Mouse (Mus musculus): ENCODE measurements around the gene St6galnac5. TPM values are rescaled to one million over a fixed set of nuclear protein-coding genes. Genes with fewer than 3 reads are reported as not detected.

The St6galnac5 gene
- total and polyA plus RNA-seq, 3 experiments, result 0.33 TPM; not detected in 2

DNA sequence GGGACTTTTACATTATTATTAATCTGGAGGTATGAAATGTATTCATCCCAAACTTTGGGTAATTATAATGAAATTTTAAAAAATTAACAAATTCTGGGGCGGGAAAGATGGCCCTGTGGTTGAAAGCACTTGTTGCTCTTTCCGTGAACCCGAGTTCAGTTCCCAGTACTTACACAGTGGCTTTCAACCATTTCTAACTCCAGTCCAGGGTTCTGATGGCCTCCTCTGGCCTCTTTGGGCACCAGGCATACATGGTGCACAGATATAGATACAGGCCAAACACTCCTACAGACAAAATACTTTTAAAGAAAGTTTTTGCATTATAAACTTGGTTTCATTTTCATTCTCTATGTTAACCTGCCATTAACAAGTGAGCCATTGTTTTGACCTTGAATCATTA is 68.4 kb downstream of the St6galnac5 start:
- ATAC-seq (ENCODE audit: extremely low read depth, insufficient number of reproducible peaks, low FRiP score, poor library complexity, severe bottlenecking), result no peak

DNA sequence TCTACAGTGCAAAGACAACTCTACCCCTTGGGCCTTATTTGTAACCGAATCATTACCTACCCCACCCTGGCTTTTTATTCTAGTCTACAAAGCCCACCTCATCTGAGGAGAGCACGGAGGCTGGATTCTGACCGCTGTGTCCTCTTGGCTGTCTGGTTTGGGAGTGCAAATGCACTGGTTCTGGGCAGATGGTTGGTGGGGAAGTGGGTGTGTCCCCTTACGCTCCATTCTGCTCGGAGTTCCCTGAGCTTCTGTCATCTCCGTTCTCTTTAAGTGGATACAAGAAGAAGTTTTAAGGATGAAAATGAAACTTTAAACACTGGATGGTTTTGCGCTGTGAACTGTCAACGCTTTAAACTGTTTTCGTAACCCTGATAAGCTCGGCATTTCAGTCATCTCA is 68.9 kb downstream of the St6galnac5 start:
- Histone ChIP-seq H3K36me3 (replicated peaks) (no peaks in the 10 kb centered on the region), H3K9me3 (replicated peaks) (no peaks in the 10 kb centered on the region), H3K27me3 (ENCODE audit: insufficient read depth, low read length) (peaks cover 2% of the 10 kb centered on the region; the same call in 1 of the 2 replicates), H3K4me1 (ENCODE audit: insufficient read depth, low read depth, low read length) (no peaks in the 10 kb centered on the region), H3K4me3 (ENCODE audit: low read depth, low read length) (no peak overlapping the region)
- DNase-seq (ENCODE audit: low spot score) (no peak), ATAC-seq (ENCODE audit: extremely low read depth, insufficient number of reproducible peaks, low FRiP score, poor library complexity, severe bottlenecking) (no peak)
- TF ChIP-seq GATA2 (IDR thresholded peaks at IDR 0.05; ENCODE audit: borderline replicate concordance, low read depth, low read length) (no peak), GATA1 (IDR thresholded peaks at IDR 0.05; ENCODE audit: borderline replicate concordance, low read length) (no peak), TAL1 (conservative IDR thresholded peaks at IDR 0.05; ENCODE audit: low read depth, low read length) (no peak), POLR2AphosphoS5 (IDR thresholded peaks at IDR 0.05; ENCODE audit: insufficient replicate concordance, low read depth, low read length) (no peak), CTCF (IDR thresholded peaks at IDR 0.05; ENCODE audit: low read depth, low read length) (no peak)

More for the DNA sequence above, 68.4 kb downstream of the St6galnac5 start:
- no peak overlapping the region for H3K4me3 ChIP-seq (ENCODE audit: low read depth, low read length)
- H3K4me1 ChIP-seq (ENCODE audit: insufficient read depth, low read depth, low read length), result no peaks in the 10 kb centered on the region
- TF ChIP-seq GATA1 (IDR thresholded peaks at IDR 0.05; ENCODE audit: borderline replicate concordance, low read length) (no peak), POLR2AphosphoS5 (IDR thresholded peaks at IDR 0.05; ENCODE audit: insufficient replicate concordance, low read depth, low read length) (no peak), CTCF (IDR thresholded peaks at IDR 0.05; ENCODE audit: low read depth, low read length) (no peak), GATA2 (IDR thresholded peaks at IDR 0.05; ENCODE audit: borderline replicate concordance, low read depth, low read length) (no peak), TAL1 (conservative IDR thresholded peaks at IDR 0.05; ENCODE audit: low read depth, low read length) (no peak)
- H3K27me3 ChIP-seq (ENCODE audit: insufficient read depth, low read length), result peaks cover 2% of the 10 kb centered on the region; the same call in 1 of the 2 replicates
- no peaks in the 10 kb centered on the region for H3K36me3 ChIP-seq (replicated peaks)
- no peak for DNase-seq (ENCODE audit: low spot score)
- H3K9me3 ChIP-seq (replicated peaks), result no peaks in the 10 kb centered on the region

DNA sequence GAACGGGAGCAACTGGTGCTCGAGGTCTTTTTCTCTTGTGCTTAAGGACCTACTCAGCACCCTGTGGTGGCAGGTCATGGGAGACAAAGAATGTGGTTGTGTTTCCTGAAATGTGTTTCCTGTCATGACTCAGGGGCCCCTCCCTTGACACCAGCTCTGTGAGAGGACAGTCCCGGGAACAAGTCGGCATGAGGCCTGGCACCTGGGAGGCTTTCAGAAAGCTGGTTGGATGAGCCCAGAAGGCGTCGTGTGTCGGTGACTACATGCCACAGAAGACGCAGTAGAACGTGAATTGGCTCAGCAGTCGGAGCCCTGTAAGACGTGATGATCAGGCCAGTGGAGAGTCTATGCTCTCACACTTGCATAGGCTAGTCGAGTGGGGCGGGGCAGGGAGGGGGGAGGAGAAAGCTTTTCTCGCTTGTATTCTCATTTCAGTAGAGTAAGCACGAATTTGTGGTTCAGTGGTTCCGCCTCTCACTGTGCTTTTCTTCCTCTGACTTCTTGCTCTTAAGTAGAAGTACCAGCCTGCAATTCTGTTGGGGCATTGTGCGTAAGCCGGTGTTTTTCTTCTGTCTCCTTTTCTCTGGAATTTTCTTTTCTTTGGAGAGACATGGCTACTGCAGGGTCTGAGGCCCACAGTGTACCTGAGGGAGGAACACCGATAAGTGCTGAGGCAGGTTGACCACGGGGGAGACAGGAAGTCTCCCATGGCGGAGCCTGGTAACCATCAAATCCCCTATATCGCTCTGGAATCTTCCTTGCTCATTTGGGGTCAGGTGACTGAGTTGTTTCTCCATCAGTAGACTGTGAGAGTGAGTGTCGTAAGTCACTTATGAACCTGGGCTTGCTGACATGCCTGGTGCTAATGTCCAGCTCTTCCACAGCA is 69.6 kb downstream of the St6galnac5 start:
- no peak for ATAC-seq (ENCODE audit: extremely low read depth, insufficient number of reproducible peaks, low FRiP score, poor library complexity, severe bottlenecking)
- H3K4me1 ChIP-seq (ENCODE audit: insufficient read depth, low read depth, low read length), result no peaks in the 10 kb centered on the region
- DNase-seq (ENCODE audit: low spot score), result no peak
- TF ChIP-seq GATA2 (IDR thresholded peaks at IDR 0.05; ENCODE audit: borderline replicate concordance, low read depth, low read length) (no peak), TAL1 (conservative IDR thresholded peaks at IDR 0.05; ENCODE audit: low read depth, low read length) (no peak), GATA1 (IDR thresholded peaks at IDR 0.05; ENCODE audit: borderline replicate concordance, low read length) (no peak), POLR2AphosphoS5 (IDR thresholded peaks at IDR 0.05; ENCODE audit: insufficient replicate concordance, low read depth, low read length) (no peak), CTCF (IDR thresholded peaks at IDR 0.05; ENCODE audit: low read depth, low read length) (no peak)
- no peaks in the 10 kb centered on the region for H3K36me3 ChIP-seq (replicated peaks)
- H3K27me3 ChIP-seq (ENCODE audit: insufficient read depth, low read length), result peaks cover 2% of the 10 kb centered on the region; the same call in 1 of the 2 replicates
- H3K4me3 ChIP-seq (ENCODE audit: low read depth, low read length), result no peak overlapping the region
- H3K9me3 ChIP-seq (replicated peaks), result no peaks in the 10 kb centered on the region

DNA sequence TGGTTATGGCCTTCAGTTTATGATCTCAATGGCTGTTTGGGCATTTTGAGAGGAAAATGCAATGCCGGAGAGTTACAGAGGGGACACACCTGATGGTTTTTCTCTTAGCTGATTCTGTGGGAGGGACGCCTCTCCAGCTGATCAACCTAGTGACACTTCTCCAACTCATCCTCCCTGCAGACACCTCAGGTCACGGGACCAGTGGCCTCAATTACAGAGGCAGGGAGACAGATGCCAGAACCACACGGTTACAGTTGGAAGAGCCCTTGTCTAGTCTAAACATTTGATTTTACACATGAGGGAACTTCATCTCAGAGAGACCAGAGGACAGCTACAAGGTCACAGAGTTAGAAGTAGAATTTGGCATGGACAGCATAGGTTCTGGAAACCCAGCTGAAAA is 70.5 kb downstream of the St6galnac5 start:
- H3K4me3 ChIP-seq (ENCODE audit: low read depth, low read length), result no peak overlapping the region
- ATAC-seq (ENCODE audit: extremely low read depth, insufficient number of reproducible peaks, low FRiP score, poor library complexity, severe bottlenecking), result no peak

DNA sequence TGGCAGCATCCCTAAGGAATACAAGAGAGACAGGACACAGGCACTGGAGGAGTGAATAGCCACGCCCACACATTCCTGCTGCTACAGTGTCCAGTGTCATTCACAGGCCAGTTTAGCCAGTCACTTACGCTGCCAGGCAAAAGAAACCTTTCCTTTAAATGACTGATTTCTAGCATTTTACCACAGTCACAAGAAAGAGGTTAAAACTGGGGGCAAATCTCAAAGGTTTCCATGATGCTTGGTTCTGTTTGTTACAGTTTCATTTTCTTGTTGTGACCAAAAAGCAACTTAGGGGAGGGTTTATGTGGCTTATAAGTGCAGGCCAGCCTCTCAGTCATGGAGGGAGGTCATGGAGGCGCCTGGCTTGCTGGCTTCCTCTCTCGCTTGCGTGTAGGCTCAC is 74.4 kb downstream of the St6galnac5 start:
- Histone ChIP-seq H3K36me3 (replicated peaks) (no peaks in the 10 kb centered on the region), H3K27me3 (ENCODE audit: insufficient read depth, low read length) (peaks cover 2% of the 10 kb centered on the region; the same call in 1 of the 2 replicates), H3K4me1 (ENCODE audit: insufficient read depth, low read depth, low read length) (no peaks in the 10 kb centered on the region), H3K9me3 (replicated peaks) (no peaks in the 10 kb centered on the region), H3K4me3 (ENCODE audit: low read depth, low read length) (no peak overlapping the region)
- DNase-seq (ENCODE audit: low spot score) (no peak), ATAC-seq (ENCODE audit: extremely low read depth, insufficient number of reproducible peaks, low FRiP score, poor library complexity, severe bottlenecking) (no peak)
- TF ChIP-seq CTCF (IDR thresholded peaks at IDR 0.05; ENCODE audit: low read depth, low read length), result no peak
- no peak for TF ChIP-seq POLR2AphosphoS5 (IDR thresholded peaks at IDR 0.05; ENCODE audit: insufficient replicate concordance, low read depth, low read length)
- no peak for TF ChIP-seq GATA2 (IDR thresholded peaks at IDR 0.05; ENCODE audit: borderline replicate concordance, low read depth, low read length)
- TF ChIP-seq TAL1 (conservative IDR thresholded peaks at IDR 0.05; ENCODE audit: low read depth, low read length), result no peak
- no peak for TF ChIP-seq GATA1 (IDR thresholded peaks at IDR 0.05; ENCODE audit: borderline replicate concordance, low read length)

More for the DNA sequence above, 70.5 kb downstream of the St6galnac5 start:
- no peaks in the 10 kb centered on the region for H3K4me1 ChIP-seq (ENCODE audit: insufficient read depth, low read depth, low read length)
- H3K36me3 ChIP-seq (replicated peaks), result no peaks in the 10 kb centered on the region
- TF ChIP-seq GATA2 (IDR thresholded peaks at IDR 0.05; ENCODE audit: borderline replicate concordance, low read depth, low read length) (no peak), TAL1 (conservative IDR thresholded peaks at IDR 0.05; ENCODE audit: low read depth, low read length) (no peak), POLR2AphosphoS5 (IDR thresholded peaks at IDR 0.05; ENCODE audit: insufficient replicate concordance, low read depth, low read length) (no peak), GATA1 (IDR thresholded peaks at IDR 0.05; ENCODE audit: borderline replicate concordance, low read length) (no peak), CTCF (IDR thresholded peaks at IDR 0.05; ENCODE audit: low read depth, low read length) (no peak)
- H3K9me3 ChIP-seq (replicated peaks), result no peaks in the 10 kb centered on the region
- no peak for DNase-seq (ENCODE audit: low spot score)
- peaks cover 2% of the 10 kb centered on the region; the same call in 1 of the 2 replicates for H3K27me3 ChIP-seq (ENCODE audit: insufficient read depth, low read length)

DNA sequence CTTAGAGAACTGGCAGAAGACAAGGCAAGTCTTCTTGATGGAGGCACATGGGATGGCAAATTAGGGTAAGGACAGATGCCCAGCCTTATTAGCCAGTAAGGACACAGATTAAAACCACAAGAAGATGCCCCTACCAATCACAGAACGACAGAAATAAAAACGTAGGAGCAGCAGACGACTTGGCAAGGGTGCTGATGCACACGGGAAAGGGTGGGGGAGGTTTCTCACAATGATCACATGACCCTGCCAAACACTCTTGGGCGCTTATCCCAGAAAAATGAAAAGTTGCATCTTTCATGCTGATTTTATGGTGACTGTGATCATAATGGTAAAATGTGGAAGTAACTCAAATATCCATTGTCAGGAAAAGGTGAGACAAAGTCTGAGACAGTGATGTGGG is 75.0 kb downstream of the St6galnac5 start:
- no peak for DNase-seq (ENCODE audit: low spot score)
- ATAC-seq (ENCODE audit: extremely low read depth, insufficient number of reproducible peaks, low FRiP score, poor library complexity, severe bottlenecking), result no peak
- Histone ChIP-seq H3K9me3 (replicated peaks) (no peaks in the 10 kb centered on the region), H3K27me3 (ENCODE audit: insufficient read depth, low read length) (peaks cover 2% of the 10 kb centered on the region; the same call in 1 of the 2 replicates), H3K4me1 (ENCODE audit: insufficient read depth, low read depth, low read length) (no peaks in the 10 kb centered on the region), H3K36me3 (replicated peaks) (no peaks in the 10 kb centered on the region), H3K4me3 (ENCODE audit: low read depth, low read length) (no peak overlapping the region)
- TF ChIP-seq CTCF (IDR thresholded peaks at IDR 0.05; ENCODE audit: low read depth, low read length), result no peak

Measured in G1E (cell line).